Mouse (Mus musculus): Measurements from ENCODE around the gene Sptbn1. TPM values are rescaled to one million over a fixed set of nuclear protein-coding genes. Genes with fewer than 3 reads are reported as not detected.

Sptbn1 gene
- polyA plus RNA-seq, 1 experiment = 142 TPM

GRCm38 (mm10) chr11:30132581-30132980, 135.4 kb downstream of the Sptbn1 start:
- no peak for DNase-seq (ENCODE audit: low read depth)

- no peak for DNase-seq (ENCODE audit: low read depth)
Observed at GRCm38 (mm10) chr11:30131640-30132039, 136.3 kb downstream of the Sptbn1 start.

- no peak for DNase-seq (ENCODE audit: low read depth)
Observed at GRCm38 (mm10) chr11:30129339-30129738, 138.6 kb downstream of the Sptbn1 start.

GRCm38 (mm10) chr11:30126840-30127239, 141.1 kb downstream of the Sptbn1 start:
- no peak for DNase-seq (ENCODE audit: low read depth)

GRCm38 (mm10) chr11:30118038-30118437, 149.9 kb downstream of the Sptbn1 start:
- DNase-seq (ENCODE audit: low read depth) = no peak

- peak; percentile 24 for DNase-seq (ENCODE audit: low read depth)
Observed at GRCm38 (mm10) chr11:30113631-30114030, 154.3 kb downstream of the Sptbn1 start.

GRCm38 (mm10) chr11:30110634-30111033, 157.3 kb downstream of the Sptbn1 start:
- DNase-seq (ENCODE audit: low read depth) = no peak

- DNase-seq (ENCODE audit: low read depth) = no peak
Observed at GRCm38 (mm10) chr11:30104177-30104576, 163.8 kb downstream of the Sptbn1 start.

- no peak for DNase-seq (ENCODE audit: low read depth)
Observed at GRCm38 (mm10) chr11:30102594-30102993, 165.4 kb downstream of the Sptbn1 start.

- DNase-seq (ENCODE audit: low read depth) = no peak
Observed at GRCm38 (mm10) chr11:30101796-30102195, 166.2 kb downstream of the Sptbn1 start.

- no peak for DNase-seq (ENCODE audit: low read depth)
Observed at GRCm38 (mm10) chr11:30101162-30101561, 166.8 kb downstream of the Sptbn1 start.

- DNase-seq (ENCODE audit: low read depth) = no peak
Observed at GRCm38 (mm10) chr11:30099916-30100315, 168.1 kb downstream of the Sptbn1 start.

- no peak for DNase-seq (ENCODE audit: low read depth)
Observed at GRCm38 (mm10) chr11:30095212-30095773, 172.7 kb downstream of the Sptbn1 start.

GRCm38 (mm10) chr11:30091892-30092291, 176.1 kb downstream of the Sptbn1 start:
- no peak for DNase-seq (ENCODE audit: low read depth)

GRCm38 (mm10) chr11:30085114-30085513, 182.9 kb downstream of the Sptbn1 start:
- DNase-seq (ENCODE audit: low read depth) = no peak

- DNase-seq (ENCODE audit: low read depth) = no peak
Observed at GRCm38 (mm10) chr11:30057299-30057698, 210.7 kb downstream of the Sptbn1 start.

Other genes starting within 250 kb of the Sptbn1 start
- gene Eml6, start 242.1 kb downstream of the Sptbn1 start, polyA plus RNA-seq (2012; rRNA removed) = 4.1 and 4.7 TPM in 2 replicates
- 0.32 and 0.38 TPM in 2 replicates for gene 4930505A04Rik, start 203.7 kb upstream of the Sptbn1 start, polyA plus RNA-seq (2012; rRNA removed)

Measured in gonadal fat pad, adult 2 months (tissue).